Mouse (Mus musculus) gastrocnemius, postnatal 4 days (tissue): ENCODE results near the gene Gm20388. TPM values are rescaled to one million over a fixed set of nuclear protein-coding genes. Genes with fewer than 3 reads are reported as not detected.
"Not testable (repeated sequence)": the region's sequence is repeated elsewhere in the genome, so short reads cannot be mapped to it uniquely, and the experiment has no call there.

ENCODE experiments used
- DNase-seq, 2 experiments: peaks; one replicate each; pipeline ENCODE4 v3.0.0; 2021 to 2022; ENCODE audit warnings: low spot score in 2 of 2, mixed read lengths in 2 of 2
- total RNA-seq, 2 experiments: library from RNA; stranded (reverse); gene quantifications; 2 replicates each; pipeline ENCODE4 v1.2.3; 2021

Gm20388 gene
- total RNA-seq, 2 experiments from 2014 or later: 12.8 to 22.8 TPM

DNA sequence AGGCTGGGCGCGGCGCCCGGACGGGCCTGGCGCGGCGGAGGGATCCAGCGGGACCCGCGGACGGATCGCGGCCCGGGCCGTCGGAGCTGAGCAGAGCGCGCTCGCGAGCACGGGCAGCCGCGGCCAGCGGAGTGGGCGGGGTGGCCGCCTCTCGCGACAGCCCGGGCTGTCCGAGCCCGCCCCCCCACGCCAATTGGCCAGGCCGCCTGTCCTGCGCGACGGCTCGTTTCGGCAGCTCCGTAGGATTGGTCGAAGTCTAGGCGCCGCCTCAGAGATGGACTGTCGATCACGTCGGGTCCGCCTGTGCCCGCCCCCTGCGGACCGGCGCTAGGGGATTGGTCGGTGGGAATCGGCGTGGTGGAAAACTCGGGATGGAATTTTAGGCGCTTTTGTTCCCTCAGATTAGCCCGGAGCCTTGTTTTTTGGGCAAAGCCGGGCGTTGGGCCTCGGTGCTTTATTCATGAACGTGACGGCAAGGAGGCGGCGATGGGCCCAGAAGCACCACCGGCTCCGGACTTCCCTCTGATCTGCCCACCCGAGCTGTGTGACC is 1742.2 kb downstream of the Gm20388 start, which contains the start of gene Zcchc14:
Zcchc14 (minus strand) TSS at position 128 of the 550 bp plus-strand sequence.
- DNase-seq: peak; percentile 96 to 98

- DNase-seq: no peak
These were observed 1742.8 kb downstream of the Gm20388 start for GRCm38 (mm10) chr8:121653340-121654019.

- DNase-seq: no peak
These were observed 1743.5 kb downstream of the Gm20388 start for GRCm38 (mm10) chr8:121654131-121654530.

- no peak for DNase-seq
These were observed 1744.4 kb downstream of the Gm20388 start for GRCm38 (mm10) chr8:121654966-121655494.

- DNase-seq: no peak
These were observed 1750.0 kb downstream of the Gm20388 start for GRCm38 (mm10) chr8:121660602-121661001.

DNA sequence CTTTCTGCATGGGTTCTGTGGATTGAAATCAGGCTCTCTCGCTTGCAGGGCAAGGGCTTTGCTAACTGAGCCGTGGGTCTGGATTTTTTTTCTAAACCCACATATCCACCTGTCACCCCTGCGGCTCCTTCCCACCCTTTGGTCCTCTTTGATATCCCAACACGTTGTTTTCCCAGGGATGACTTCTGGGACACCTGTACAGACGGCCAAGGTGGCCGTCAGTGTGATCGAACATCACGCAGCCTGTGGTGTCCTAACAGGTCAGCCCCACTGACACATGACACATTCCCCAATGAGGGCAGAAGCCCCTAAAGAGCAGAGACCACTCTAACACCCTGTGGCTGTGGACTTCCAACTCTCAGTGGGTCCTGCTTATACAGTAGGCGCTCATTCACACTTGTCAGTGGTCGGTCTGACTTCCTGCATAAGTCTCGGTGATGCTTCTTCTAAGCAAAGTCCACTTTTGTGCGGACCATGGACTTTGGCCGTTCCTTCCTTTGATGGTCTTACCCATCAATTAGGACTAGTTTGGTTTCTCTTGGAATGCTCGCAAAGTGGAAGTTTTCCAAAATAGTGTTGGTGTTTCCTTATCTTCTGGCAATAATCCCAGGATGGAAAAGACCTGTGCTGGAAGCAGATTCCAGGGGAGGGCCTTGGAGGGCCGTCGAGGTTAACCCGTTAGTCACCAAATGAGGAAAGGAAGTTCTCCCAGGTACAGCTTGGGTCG is 1751.2 kb downstream of the Gm20388 start:
- no peak for DNase-seq

GRCm38 (mm10) chr8:121663101-121663500 is 1752.5 kb downstream of the Gm20388 start:
- DNase-seq: no peak

GRCm38 (mm10) chr8:121665329-121665728 is 1754.7 kb downstream of the Gm20388 start:
- DNase-seq: peak in 1 of 2 experiments; percentile 50

GRCm38 (mm10) chr8:121667936-121668500 is 1757.4 kb downstream of the Gm20388 start:
- DNase-seq: not testable (repeated sequence)

DNA sequence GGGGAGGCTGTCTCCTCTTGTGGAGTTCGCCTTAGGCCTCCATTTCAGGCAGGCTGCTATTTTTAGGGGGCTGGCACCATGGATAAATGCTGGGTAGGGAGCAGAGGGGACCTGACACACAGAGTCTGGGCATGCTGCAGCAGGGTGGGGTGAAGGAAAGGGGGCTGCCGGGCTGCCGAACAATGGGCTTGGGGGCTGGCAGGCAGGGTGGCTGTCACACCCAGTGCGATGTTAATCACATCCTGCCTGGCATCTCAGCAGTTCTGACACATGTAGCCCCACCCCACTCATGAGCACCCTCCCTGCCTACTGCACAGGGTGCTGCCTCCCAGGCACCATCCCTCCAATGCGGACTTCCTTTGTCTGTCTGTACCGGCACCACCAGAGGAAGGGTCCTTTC is 1757.9 kb downstream of the Gm20388 start:
- no peak for DNase-seq

DNA sequence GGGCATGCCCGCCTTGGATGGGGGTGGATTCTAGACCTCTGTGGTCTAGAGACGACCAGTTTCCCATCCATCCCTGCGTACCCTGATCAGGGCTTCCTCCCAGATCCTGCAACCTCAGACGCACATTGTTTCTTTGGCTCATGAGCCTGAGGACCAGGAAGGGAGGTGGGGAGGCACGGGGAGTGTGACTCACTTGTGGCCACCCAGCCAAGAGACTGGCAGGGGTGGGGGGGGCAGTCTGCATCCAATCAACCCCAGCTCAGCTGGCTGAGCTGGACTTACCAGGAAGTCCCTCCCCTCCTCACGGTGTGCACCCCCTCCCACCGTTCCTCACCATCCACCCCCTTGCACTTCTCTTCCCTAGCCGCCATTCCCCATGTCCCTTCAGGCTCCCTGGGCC is 1758.6 kb downstream of the Gm20388 start:
- DNase-seq: no peak

- no peak for DNase-seq
These were observed 1762.5 kb downstream of the Gm20388 start for GRCm38 (mm10) chr8:121673153-121673552.

DNA sequence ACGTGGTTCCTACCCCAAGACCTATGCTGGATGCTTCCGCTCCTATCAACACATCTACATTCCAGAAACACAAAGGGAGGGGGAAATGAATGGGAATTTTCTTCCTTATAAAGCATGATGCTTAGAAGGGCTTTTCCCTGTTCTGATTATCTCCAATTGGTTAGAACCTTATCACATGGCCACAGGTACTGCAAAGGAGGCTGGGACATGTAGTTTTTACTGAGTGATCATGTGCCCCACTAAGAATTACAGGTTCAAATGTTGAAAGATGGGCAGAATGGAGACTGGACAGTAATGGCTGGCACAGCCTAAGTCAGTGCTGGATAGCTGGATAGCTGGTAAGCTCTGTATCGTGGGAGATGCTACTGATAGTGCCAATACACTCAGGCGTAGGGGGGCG is 1763.3 kb downstream of the Gm20388 start:
- DNase-seq: no peak

DNA sequence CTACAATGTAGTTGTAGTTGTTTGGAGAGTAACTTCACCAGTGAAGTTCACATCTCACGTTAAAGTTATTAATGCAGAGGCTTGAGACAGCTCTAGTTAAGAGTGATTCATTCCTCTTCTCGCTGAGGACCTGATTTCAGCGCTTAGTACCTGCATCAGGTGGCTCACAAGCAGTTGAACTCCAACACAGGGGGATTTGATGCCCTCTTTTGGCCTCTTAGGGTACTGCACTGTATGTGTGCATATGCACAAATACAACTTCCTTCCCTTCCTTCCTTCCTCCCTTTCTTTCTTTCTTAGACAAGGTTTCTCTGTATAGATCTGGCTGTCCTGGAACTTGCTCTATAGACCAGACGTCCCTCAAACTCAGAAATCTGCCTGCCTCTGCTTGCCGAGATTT is 1763.9 kb downstream of the Gm20388 start:
- no peak for DNase-seq

DNA sequence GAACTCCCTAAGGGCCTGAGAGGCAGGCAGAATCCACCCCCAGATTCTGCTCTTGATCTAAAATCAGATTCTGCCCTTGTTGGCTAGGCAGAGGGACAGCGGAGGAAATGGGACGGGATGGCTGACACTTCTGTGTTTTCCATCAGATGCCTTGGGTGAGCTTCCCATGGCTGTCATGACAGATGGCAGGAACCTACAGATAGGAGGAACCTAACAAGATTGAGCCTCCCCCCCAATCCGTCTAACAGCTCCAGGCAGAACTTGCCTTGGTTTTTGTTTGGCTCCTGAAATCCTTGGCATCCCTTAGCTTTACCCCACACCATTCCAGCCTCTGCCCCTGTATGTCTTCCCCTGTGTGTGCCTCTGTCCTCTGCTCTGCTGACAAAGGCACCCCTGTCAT is 1764.5 kb downstream of the Gm20388 start:
- no peak for DNase-seq

DNA sequence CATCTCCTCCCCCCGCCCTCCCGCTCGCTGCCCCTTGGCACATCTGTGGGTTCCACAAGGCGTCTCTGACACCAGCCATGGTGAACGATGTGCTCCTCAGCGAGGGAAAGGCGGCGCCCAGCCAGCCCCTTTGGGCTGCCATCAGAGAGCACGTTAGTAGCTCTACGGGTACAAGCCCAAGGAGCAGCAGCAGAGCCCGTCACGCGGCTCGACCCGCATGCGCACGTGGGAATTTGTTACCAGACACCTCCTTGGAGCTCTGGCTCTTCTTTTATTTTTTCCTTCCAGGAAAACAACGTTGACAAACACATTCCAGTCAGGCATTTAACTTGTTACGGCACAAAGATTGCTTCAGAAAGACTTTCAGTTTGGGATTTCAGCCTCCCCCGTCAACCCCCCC is 1765.1 kb downstream of the Gm20388 start:
- peak in 1 of 2 experiments; percentile 44 for DNase-seq

- DNase-seq: no peak
These were observed 1768.1 kb downstream of the Gm20388 start for GRCm38 (mm10) chr8:121678696-121679095.

DNA sequence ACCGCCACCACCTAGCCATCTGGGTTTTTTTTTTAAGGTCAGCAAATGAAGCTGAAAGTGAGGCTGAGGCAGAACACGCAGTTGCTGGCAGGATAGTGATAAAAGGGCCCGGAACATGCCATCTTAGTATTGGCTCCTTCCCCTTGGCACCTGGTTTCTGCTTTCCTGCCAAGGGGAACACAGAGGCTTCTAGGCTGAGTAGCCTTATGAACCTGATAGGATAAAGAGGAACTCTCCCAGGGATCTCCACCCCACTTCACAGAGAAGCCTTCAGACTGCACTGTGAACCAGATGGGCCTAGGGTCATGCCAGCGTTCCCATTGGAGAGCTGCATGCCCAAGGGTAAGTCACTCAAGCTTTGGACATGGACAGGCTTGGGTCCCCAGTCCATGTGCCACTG is 1770.3 kb downstream of the Gm20388 start:
- DNase-seq: no peak

GRCm38 (mm10) chr8:121681457-121681856 is 1770.8 kb downstream of the Gm20388 start:
- DNase-seq: no peak

GRCm38 (mm10) chr8:121683083-121683832 is 1772.6 kb downstream of the Gm20388 start:
- no peak for DNase-seq

- peak in 1 of 2 experiments; percentile 60 for DNase-seq
These were observed 1774.8 kb downstream of the Gm20388 start for GRCm38 (mm10) chr8:121685419-121685818.
